Mouse (Mus musculus): ENCODE results near the gene Stk25.

- 0 out of 2 replicates have a peak, but pooled peaks have one; percentile 8 for TF ChIP-seq CTCF (IDR thresholded peaks at IDR 0.05; ENCODE audit: borderline replicate concordance, insufficient read depth, low read depth, low read length)
- no peak for TF ChIP-seq POLR2A (IDR thresholded peaks at IDR 0.05; ENCODE audit: borderline replicate concordance, insufficient read depth, low read length)
These were observed 27.9 kb upstream of the Stk25 start for GRCm38 (mm10) chr1:93686245-93686960.

Data from cerebellum, adult 2 months (tissue).